Mouse (Mus musculus) T-helper 2 cell (primary cell): ENCODE measurements at regions not wholly inside any gene's neighbourhood (a gene's known extent, or its start where the extent isn't known, plus 50 kb on each side); places are given as distances from the start of the nearest gene placed in this dataset.

Source experiments
- in situ Hi-C: fragments of 300-600 bp; cut with MboI, MseI; formaldehyde crosslinking; loops from one replicate; pipeline ENCODE4 v1.15.1; 2025; ENCODE audit warnings: high pct_unique_total_duplicates

DNA sequence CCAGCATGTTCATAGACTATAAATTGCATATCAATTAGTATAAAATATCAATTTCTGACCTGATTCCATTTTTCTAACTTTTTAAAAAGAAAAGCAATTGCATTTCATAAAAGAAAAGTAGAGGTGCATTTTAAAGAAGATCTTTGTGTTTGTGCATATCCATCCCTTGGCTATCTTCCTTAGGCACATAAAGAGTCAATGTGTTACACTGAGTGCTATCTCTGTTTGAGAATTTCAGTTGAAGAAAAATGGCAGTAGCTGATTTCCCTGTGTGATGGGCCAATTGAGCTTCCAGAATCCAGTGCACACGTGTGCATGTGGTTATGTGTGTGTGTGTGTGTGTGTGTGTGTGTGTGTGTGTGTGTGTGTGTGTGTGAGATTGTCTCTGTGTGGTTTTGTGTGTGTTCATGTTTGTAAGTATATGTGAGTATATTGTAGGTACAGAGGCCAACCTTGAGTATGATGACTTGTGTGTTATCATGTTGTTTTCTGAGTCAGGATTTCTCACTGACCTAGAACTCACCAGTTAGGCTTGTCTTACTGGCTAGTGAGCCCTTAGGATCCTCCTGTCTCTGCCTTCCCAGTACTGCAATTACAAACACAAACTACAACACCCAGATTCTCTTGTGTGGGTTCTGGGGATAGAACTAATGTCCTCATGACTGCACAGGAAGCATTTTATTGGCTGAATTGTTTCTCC lies 249.6 kb downstream of the Cdk5rap2 start:
- in situ Hi-C loops: no loop called here

DNA sequence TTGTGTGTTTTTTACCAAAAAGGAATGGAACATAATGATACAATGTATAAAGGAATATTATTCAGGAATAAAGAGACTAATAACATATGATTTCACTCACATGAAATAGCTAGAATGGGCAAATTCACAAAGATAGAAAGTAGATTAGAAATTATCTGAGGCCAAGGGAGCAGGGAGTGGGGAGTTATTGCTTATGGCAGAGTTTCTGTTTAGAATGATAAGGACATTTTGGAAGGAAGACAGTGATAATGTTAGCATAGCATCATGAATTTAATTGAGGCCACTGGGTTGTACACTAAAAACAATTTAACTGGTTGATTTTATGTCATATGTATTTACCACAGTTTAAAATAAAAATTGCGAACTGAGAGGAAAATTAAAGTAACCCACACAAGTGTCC lies 250.2 kb downstream of the Cdk5rap2 start:
- in situ Hi-C loops: no loop called here

- in situ Hi-C loops: no loop called here
Measured at GRCm38 (mm10) chr4:70153179-70153578, 257.1 kb downstream of the Cdk5rap2 start.

GRCm38 (mm10) chr4:70109011-70109410 lies 301.2 kb downstream of the Cdk5rap2 start:
- in situ Hi-C loops: no loop called here

- in situ Hi-C loops: no loop called here
Measured at GRCm38 (mm10) chr4:70105776-70106175, 304.5 kb downstream of the Cdk5rap2 start.

- in situ Hi-C loops: no loop called here
Measured at GRCm38 (mm10) chr4:70097353-70097752, 312.9 kb downstream of the Cdk5rap2 start.

DNA sequence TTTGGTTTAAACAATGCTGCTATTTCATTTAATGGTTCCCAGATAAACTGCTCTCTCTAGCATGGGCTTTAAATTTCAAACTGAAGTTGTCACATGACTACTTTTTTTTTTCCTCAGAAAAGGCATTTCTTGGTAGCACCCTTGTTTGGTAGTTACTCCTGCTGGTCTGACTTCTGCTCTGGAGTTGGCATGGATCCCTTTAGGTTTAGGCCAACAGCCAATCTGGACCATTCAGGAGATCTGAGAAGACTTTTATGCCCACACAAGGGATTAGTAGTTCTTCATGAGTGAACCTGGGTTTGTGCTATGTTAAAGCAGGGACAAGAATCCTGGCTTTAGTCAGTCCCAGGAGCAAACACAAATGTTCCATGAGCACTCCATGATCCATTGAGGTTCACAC lies 332.0 kb downstream of the Cdk5rap2 start:
- in situ Hi-C loops: no loop called here

DNA sequence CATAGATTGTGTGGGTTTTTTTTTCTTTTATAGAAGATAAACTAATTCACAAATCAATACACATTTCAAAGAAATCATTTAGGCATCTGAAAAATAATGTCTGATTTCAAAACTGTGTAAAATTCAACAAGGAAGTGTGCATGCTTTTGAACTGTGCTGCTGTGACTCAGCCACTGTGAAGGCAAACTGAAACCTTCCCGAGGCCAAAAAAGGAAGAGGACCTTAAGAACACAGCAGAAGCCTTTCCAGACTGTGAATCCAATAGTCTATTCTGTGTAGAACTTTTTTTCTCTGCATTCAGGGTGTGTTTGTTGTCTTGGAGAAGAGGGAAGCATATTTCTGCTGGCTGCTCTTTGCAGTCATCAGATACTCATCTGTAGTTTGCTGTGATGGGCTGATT lies 347.7 kb downstream of the Cdk5rap2 start:
- in situ Hi-C loops: no loop called here

DNA sequence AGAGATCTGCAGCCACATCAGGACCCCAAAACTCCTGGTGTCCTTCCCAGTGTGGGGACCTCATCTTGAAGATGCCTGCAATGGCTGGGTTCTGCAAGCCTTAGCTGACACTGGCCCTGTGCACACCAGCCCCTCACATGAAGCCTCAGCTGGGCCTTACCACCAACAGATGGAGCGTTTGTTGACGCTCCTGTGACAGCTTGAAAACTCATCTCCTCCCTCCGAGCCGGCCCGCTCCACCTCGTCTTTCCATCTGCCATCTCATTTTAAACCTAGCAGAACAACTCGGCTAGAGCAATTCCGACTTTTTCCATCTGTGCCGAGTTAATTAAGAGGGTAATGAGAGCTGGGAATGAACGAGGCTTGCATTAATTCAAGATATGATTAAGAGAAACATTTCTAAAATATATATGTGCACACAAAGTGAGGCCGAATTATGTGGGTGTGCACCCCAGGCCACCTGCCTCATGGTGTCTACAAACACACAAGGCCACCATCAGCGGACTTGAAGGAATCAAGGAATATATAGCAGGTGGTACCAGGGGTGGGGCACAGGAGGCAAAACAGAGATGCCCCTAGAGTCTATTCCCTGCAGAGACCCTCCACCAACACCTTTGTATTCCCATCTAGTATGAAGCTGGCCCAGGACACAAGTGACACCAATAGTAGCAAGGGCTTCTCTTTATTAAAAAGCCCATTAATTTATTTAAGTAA lies 351.3 kb downstream of the Cdk5rap2 start:
- in situ Hi-C loops: no loop called here

DNA sequence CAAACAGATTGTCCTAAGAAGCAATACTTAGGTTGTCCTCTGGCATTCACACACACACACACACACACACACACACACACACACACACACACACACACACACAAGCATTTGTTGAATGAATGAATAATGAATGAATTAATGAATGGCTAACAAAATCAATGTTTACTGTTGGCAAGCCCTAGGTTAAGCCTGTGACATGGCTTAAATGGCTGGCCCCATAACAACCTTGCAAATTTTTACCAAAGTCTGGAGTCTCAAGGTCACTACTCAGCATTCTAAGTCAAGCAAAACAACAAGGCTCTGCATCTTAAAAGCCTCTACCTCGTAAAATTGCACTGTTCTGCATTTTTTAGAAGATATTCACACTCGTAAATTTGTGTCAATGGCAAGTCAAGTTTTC lies 357.1 kb downstream of the Cdk5rap2 start:
- in situ Hi-C loops: no loop called here

- in situ Hi-C loops: loop anchor here (10.0 kb wide), 1 partner anchor 407 kb away; no protein-coding TSS in a partner anchor
Measured at GRCm38 (mm10) chr4:70038241-70038640, 372.0 kb downstream of the Cdk5rap2 start.

DNA sequence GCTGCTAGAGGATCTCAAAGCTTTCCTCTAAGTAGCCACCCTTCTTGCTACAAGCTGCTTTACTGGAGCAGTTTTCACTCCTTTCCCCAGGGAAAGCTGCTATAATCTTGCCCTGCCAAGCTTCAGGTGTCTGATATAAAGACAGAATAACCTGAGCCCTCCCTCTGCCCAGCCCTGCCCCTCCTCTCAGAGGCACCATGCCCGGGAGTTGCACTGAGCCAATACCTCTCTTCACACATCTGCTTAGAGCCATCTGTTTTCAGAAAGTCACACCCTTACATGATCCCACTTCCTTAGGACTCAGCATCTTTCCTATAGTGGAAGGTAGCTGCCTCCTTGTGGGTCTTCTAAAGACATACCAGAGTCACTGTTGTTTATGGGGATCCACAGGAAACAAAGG lies 374.3 kb downstream of the Cdk5rap2 start:
- in situ Hi-C loops: loop anchor here (10.0 kb wide), 1 partner anchor 409 kb away; no protein-coding TSS in a partner anchor

DNA sequence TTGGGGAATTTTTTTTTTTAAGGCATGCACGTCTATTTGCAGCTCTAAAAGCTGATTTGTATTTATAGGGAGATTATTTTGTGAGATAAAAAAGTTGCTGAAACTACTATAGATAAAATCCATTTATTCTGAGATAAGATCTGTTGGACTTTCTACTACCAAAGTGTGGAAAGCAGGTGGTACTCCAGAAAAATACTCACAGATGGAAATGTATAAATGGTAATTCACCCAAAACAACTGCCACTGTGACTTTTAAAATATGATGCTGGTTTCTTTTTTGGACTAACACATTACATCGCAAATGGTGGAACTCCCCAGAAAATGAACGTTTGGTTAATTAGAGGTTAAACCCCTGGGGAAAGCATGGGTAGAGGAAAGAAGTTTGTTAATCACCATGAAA lies 377.7 kb downstream of the Cdk5rap2 start:
- in situ Hi-C loops: loop anchor here (10.0 kb wide), 1 partner anchor 412 kb away; no protein-coding TSS in a partner anchor

- in situ Hi-C loops: no loop called here
Measured at GRCm38 (mm10) chr4:70026848-70027247, 383.4 kb downstream of the Cdk5rap2 start.

GRCm38 (mm10) chr4:70024838-70025376 lies 385.3 kb downstream of the Cdk5rap2 start:
- in situ Hi-C loops: no loop called here

- in situ Hi-C loops: no loop called here
Measured at GRCm38 (mm10) chr4:70020905-70021470, 389.3 kb downstream of the Cdk5rap2 start.

DNA sequence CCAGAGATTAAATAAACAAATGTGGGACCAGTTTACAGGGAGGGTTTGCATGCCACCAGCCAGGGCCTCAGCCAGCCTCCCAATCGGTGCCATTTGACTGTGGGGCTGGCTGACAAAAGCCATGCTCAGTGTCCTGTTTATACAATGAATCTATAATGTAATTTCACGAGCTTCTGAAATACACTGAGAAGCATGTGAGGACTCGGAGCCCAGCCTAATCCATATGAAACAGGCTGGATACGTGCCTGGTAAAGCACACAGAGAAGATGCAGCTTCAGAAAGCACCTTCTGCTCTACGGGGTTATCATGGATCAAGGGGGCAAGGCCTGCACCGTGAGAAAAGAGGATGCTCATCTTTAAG lies 398.0 kb downstream of the Cdk5rap2 start:
- in situ Hi-C loops: no loop called here

DNA sequence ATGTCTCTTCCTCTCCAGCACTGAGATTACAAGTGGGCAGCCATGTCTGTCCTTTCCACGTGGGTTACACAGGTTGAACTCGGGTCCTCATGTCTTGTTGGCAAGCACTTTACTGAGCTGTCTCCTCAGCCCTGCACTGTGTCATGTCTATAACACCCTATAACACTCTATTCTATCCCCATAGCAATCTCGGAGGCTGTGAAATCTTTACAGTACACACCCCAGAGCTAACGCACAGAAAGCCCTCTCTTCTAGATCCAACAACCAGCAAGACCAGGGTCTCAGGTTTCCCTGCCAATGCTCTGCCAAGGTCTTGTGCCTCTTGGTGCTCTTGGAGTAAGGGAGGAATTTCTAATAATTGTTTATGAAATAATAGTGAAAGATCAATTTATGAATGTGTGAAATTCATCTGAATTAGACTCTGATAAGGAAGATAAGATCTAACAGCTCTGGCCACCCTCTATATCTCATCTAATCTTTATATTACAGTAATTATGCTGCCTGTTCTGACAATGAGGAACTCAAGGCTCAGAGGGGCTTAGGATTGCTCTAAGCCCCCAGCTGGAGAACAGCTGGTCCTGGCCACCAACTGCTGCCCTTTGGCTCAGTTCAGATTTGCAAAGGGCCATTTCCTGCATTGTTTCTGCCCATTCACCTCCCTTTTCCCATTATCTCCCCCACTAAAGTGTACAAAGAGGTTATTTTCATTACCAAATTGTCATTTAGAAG lies 398.6 kb downstream of the Cdk5rap2 start:
- in situ Hi-C loops: no loop called here

DNA sequence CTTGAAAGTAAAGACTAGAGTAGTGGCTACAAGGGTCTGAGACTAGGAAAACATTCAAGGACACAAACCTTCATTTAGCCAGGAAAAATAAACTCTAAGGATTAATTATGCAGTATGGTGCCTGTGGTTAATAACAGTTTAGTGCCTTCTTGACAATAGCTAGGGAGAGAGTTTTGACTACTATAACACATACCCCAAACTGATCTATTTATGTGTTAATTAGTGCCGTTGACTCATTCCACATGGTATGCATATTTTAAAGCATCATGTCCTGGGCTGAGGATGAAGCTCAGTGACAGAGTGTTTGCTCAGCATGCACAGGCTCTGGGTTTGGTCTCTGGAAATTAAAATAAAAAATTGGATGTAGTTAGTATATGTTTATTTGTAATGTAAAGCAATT lies 399.8 kb downstream of the Cdk5rap2 start:
- in situ Hi-C loops: no loop called here

GRCm38 (mm10) chr4:70004966-70005365 lies 405.3 kb downstream of the Cdk5rap2 start:
- in situ Hi-C loops: no loop called here

- in situ Hi-C loops: no loop called here
Measured at GRCm38 (mm10) chr4:69993226-69993625, 417.0 kb downstream of the Cdk5rap2 start.

GRCm38 (mm10) chr4:69974208-69974607 lies 436.0 kb downstream of the Cdk5rap2 start:
- in situ Hi-C loops: no loop called here
